14 mouse cellular contexts compared by ENCODE assay signal in the genomic region with DNA sequence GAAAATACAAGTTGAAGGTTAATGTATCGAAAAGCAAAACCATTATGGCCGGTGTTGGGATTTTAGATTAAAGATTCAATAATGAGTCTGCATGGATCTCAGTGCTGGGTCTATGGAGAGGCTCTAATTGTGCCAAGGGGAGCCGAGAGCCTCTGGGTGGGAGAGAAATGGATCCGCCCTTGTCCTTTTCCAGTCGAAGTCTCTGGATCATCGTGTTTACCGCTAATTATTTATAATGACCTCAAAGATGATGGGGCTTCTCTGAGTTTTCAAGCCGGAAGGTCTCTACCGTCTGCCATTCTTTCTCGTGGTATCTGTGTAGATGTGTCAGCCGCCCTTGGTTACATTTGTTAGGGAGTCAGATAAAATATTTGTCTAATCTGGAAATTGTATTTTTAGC.
"Had no signal": no experiment of that assay in that cellular context is flagged by ENCODE, and none has a peak within 500 bp of the region (broad histone marks: within the 10 kb centered on the region; RNA-seq: fewer than 3 reads in every experiment).

No protein-coding gene starts in this region.

- DNase-seq: right cerebral cortex, adult 18-20 months; right cerebral cortex, postnatal 25 days; right cerebral cortex, postnatal 4 days; spleen, adult 18-20 months; thymus, adult 18-20 months; thymus, adult 2 months; thymus, postnatal 14 days; thymus, postnatal 25 days; thymus, postnatal 36 days; thymus, postnatal 4 days had no signal

- H3K9ac ChIP-seq: neural tube, embryonic 12.5 days; neural tube, embryonic 15.5 days; stomach, embryonic 15.5 days had no signal

- H3K9me3 ChIP-seq: neural tube, embryonic 12.5 days; neural tube, embryonic 15.5 days; stomach, embryonic 15.5 days had no signal

- H3K36me3 ChIP-seq: neural tube, embryonic 12.5 days; neural tube, embryonic 15.5 days; stomach, embryonic 15.5 days had no signal

- H3K27me3 ChIP-seq: neural tube, embryonic 12.5 days; neural tube, embryonic 15.5 days; stomach, embryonic 15.5 days had no signal

- H3K27ac ChIP-seq: neural tube, embryonic 12.5 days; neural tube, embryonic 15.5 days; stomach, embryonic 15.5 days; stomach, postnatal 0 days had no signal

- H3K4me3 ChIP-seq: neural tube, embryonic 12.5 days; neural tube, embryonic 15.5 days; stomach, embryonic 15.5 days had no signal

- H3K4me1 ChIP-seq: neural tube, embryonic 12.5 days; stomach, embryonic 15.5 days had no signal

- H3K4me2 ChIP-seq: neural tube, embryonic 12.5 days; neural tube, embryonic 15.5 days; stomach, embryonic 15.5 days had no signal
